Mouse (Mus musculus) intestine, embryonic 16.5 days (tissue): ENCODE results near the gene Grb10. TPM values are rescaled to one million over a fixed set of nuclear protein-coding genes. Genes with fewer than 3 reads are reported as not detected.

Experiments
- ATAC-seq: fragments of 200-750 bp; cut with Nextera tagmentation; 2 replicates; pipeline ENCODE4 v1.8.0; 2017; ENCODE audit warnings: moderate TSS enrichment, moderate library complexity
- H3K27ac ChIP-seq: fragments of 300-500 bp; sonication (generic); 2 replicates; pipeline ENCODE4 v1.5.1; 2014; ENCODE audit warnings: mild to moderate bottlenecking, low read length
- H3K27me3 ChIP-seq: fragments of 300-500 bp; sonication (generic); replicated peaks from 2 replicates; pipeline ENCODE4 v1.6.1; 2014; ENCODE audit warnings: low read length, control low read depth, mixed read lengths; ENCODE audit not compliant: control insufficient read depth, insufficient read depth
- H3K36me3 ChIP-seq: fragments of 300-500 bp; sonication (generic); 2 replicates; pipeline ENCODE4 v1.6.1; 2014; ENCODE audit warnings: low read length, control low read depth; ENCODE audit not compliant: control insufficient read depth, insufficient read depth
- H3K4me1 ChIP-seq: fragments of 300-500 bp; sonication (generic); 2 replicates; pipeline ENCODE4 v1.6.1; 2014; ENCODE audit warnings: low read length, control low read depth, mixed read lengths; ENCODE audit not compliant: control insufficient read depth, insufficient read depth
- H3K4me2 ChIP-seq: fragments of 300-500 bp; sonication (generic); 2 replicates; pipeline ENCODE4 v1.6.1; 2014; ENCODE audit warnings: low read depth, low read length, control low read depth
- H3K4me3 ChIP-seq: fragments of 300-500 bp; sonication (generic); 2 replicates; pipeline ENCODE4 v1.5.1; 2014; ENCODE audit warnings: mild to moderate bottlenecking, low read length
- H3K9ac ChIP-seq: fragments of 300-500 bp; sonication (generic); 2 replicates; pipeline ENCODE4 v1.6.1; 2014; ENCODE audit warnings: low read depth, low read length
- H3K9me3 ChIP-seq: fragments of 300-500 bp; sonication (generic); 2 replicates; pipeline ENCODE4 v1.6.1; 2016; ENCODE audit warnings: low read length, control low read depth; ENCODE audit not compliant: control insufficient read depth
- WGBS: fragments of 180-500 bp; shearing (Covaris S2); extraction: QIAGEN DNeasy Blood & Tissue Kit; methylation state at CpG from one replicate; pipeline ENCODE4 v1.1.7; 2014; 5-methylcytosine and 5-hydroxymethylcytosine counted together
- polyA plus RNA-seq: library from polyadenylated mRNA; unstranded; fragments of >200 nt; fragmentation: Nextera tagmentation; extraction: Ambion mirVana; gene quantifications from 2 replicates; pipeline ENCODE4 v1.2.1, GENCODE M21; 2015

Grb10 gene
- polyA plus RNA-seq, 1 experiment from 2014 or later: 238 TPM

- Histone ChIP-seq H3K4me3 (no peak overlapping the region), H3K9me3 (no peaks in the 10 kb centered on the region), H3K9ac (no peak overlapping the region), H3K27ac (peak overlapping the region; percentile 52), H3K36me3 (no peaks in the 10 kb centered on the region), H3K27me3 (no peaks in the 10 kb centered on the region), H3K4me2 (no peak overlapping the region), H3K4me1 (peaks cover 38% of the 10 kb centered on the region)
- WGBS: 54% methylated on average over 4 of the region's 4 CpGs
- peak; percentile 38; the same call in 1 of the 2 replicates for ATAC-seq
These were observed 153.2 kb downstream of the Grb10 start for GRCm38 (mm10) chr11:11885246-11885643.

GRCm38 (mm10) chr11:11884533-11885245 is 153.8 kb downstream of the Grb10 start:
- Histone ChIP-seq H3K27ac (peak overlapping the region; percentile 1; the same call in 1 of the 2 replicates), H3K36me3 (no peaks in the 10 kb centered on the region), H3K4me2 (no peak overlapping the region), H3K4me1 (peaks cover 44% of the 10 kb centered on the region), H3K9ac (no peak overlapping the region), H3K4me3 (no peak overlapping the region), H3K27me3 (no peaks in the 10 kb centered on the region), H3K9me3 (no peaks in the 10 kb centered on the region)
- ATAC-seq: peak; percentile 60
- 25% methylated on average over 11 of the region's 11 CpGs for WGBS

- H3K4me1 ChIP-seq: peaks cover 47% of the 10 kb centered on the region
- no peaks in the 10 kb centered on the region for H3K36me3 ChIP-seq
- no peaks in the 10 kb centered on the region for H3K27me3 ChIP-seq
- no peak overlapping the region for H3K4me3 ChIP-seq
- no peak overlapping the region for H3K4me2 ChIP-seq
- H3K9ac ChIP-seq: no peak overlapping the region
- WGBS: 55% methylated on average over 1 of the region's 1 CpGs
- H3K9me3 ChIP-seq: no peaks in the 10 kb centered on the region
- ATAC-seq: no peak
- H3K27ac ChIP-seq: no peak overlapping the region
These were observed 156.7 kb downstream of the Grb10 start for GRCm38 (mm10) chr11:11881783-11882155.

- 0 out of 2 replicates have a peak overlapping the region, but pooled peaks have one; percentile 49 for H3K27ac ChIP-seq
- 48% methylated on average over 13 of the region's 13 CpGs for WGBS
These were observed 157.3 kb downstream of the Grb10 start for GRCm38 (mm10) chr11:11881026-11881782.

More at GRCm38 (mm10) chr11:11881026-11881782, 157.3 kb downstream of the Grb10 start:
- H3K4me1 ChIP-seq: peaks cover 44% of the 10 kb centered on the region
- H3K9ac ChIP-seq: peak overlapping the region; percentile 18; the same call in 1 of the 2 replicates
- ATAC-seq: no peak
- no peaks in the 10 kb centered on the region for H3K27me3 ChIP-seq
- no peaks in the 10 kb centered on the region for H3K36me3 ChIP-seq
- H3K4me3 ChIP-seq: no peak overlapping the region
- no peaks in the 10 kb centered on the region for H3K9me3 ChIP-seq
- H3K4me2 ChIP-seq: no peak overlapping the region

Other genes starting within 250 kb of the Grb10 start
- 38.1 and 40.4 TPM in 2 replicates for gene Fignl1, start 229.7 kb downstream of the Grb10 start, polyA plus RNA-seq
- gene Ddc, start 140.5 kb downstream of the Grb10 start, polyA plus RNA-seq: 44.0 and 44.7 TPM in 2 replicates